22 mouse cellular contexts compared by ENCODE assay signal in the genomic region with DNA sequence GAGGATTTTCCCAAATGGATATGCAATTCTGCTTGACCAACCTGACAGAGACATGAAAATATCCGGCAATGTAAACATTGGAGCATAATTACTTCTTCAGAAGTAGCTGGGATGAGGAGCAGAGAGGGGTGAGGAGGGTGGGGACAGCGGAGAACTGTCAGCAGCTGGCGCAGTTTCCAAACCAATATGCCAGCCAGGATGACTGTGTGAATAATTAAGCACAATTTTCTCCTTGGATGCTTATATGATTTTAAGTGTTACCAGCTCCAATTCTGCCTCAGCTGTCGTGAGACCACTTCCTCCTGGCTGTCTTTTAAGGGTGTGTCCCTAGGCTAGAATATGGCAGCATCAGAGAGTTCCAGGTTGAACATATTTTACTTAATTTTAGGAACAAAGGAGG.
DNase-seq lines count a peak whose midpoint lies in the region; ATAC-seq lines count a peak whose summit lies in the region.
"Had no signal": no experiment of that assay in that cellular context is flagged by ENCODE, and none has a peak within 500 bp of the region (broad histone marks: within the 10 kb centered on the region; RNA-seq: fewer than 3 reads in every experiment).

No protein-coding gene starts in this region.

- no peak overlapping the region for H3K4me2 ChIP-seq in forebrain, embryonic 15.5 days (replicated peaks)
- H3K4me2 ChIP-seq in forebrain, embryonic 11.5 days (ENCODE audit: low read depth, low read length, severe bottlenecking), result no peak overlapping the region
- H3K4me2 ChIP-seq: embryonic facial prominence, embryonic 12.5 days; heart, embryonic 13.5 days; hindbrain, embryonic 12.5 days had no signal

- H3K27ac ChIP-seq in forebrain, embryonic 15.5 days (replicated peaks), result peak overlapping the region; percentile 52
- H3K27ac ChIP-seq in forebrain, embryonic 11.5 days (ENCODE audit: low read depth, low read length), result no peak overlapping the region
- H3K27ac ChIP-seq: embryonic facial prominence, embryonic 12.5 days; heart, embryonic 13.5 days; hindbrain, embryonic 12.5 days had no signal

- ATAC-seq in forebrain, embryonic 15.5 days (replicated peaks), result no peak; the same call in 1 of the 2 replicates
- ATAC-seq in forebrain, embryonic 11.5 days (replicated peaks; ENCODE audit: low FRiP score), result no peak
- ATAC-seq: CD4-positive, CD25-positive, alpha-beta regulatory T cell, adult 4 months; hindbrain, embryonic 16.5 days had no signal

- peak; percentile 48 to 52 for DNase-seq in cerebellum, postnatal 10 days
- DNase-seq in cerebellum, postnatal 4 days (ENCODE audit: low spot score in 2 of 2), result no peak
- DNase-seq in forebrain, embryonic 11.5 days (ENCODE audit: low spot score), result no peak
- peak; percentile 43 for DNase-seq in left cerebral cortex, postnatal 4 days
- no peak for DNase-seq in left cerebral cortex, adult 9 months (ENCODE audit: low spot score in 2 of 2)
- peak; percentile 6 for DNase-seq in brain, adult 2 months (ENCODE audit: low read depth, low spot score)
- no peak for DNase-seq in ovary, postnatal 10 days (ENCODE audit: low spot score)
- DNase-seq: adrenal gland, adult 8-10 months; adrenal gland, postnatal 36 days; B cell, adult 2 months; cerebellum, adult 11-12 months; cerebellum, adult 9-11 months; gastrocnemius, postnatal 36 days; heart, adult 11 months; heart, postnatal 36 days had no signal

- no peaks in the 10 kb centered on the region for H3K27me3 ChIP-seq in forebrain, embryonic 15.5 days
- no peaks in the 10 kb centered on the region for H3K27me3 ChIP-seq in forebrain, embryonic 11.5 days (ENCODE audit: control insufficient read depth, insufficient read depth, low read length)
- H3K27me3 ChIP-seq: embryonic facial prominence, embryonic 12.5 days; heart, embryonic 13.5 days; hindbrain, embryonic 12.5 days had no signal

- H3K9ac ChIP-seq in forebrain, embryonic 15.5 days (replicated peaks), result no peak overlapping the region
- no peak overlapping the region for H3K9ac ChIP-seq in forebrain, embryonic 11.5 days (ENCODE audit: low read length)
- H3K9ac ChIP-seq: embryonic facial prominence, embryonic 12.5 days; heart, embryonic 13.5 days; hindbrain, embryonic 12.5 days had no signal

- no peaks in the 10 kb centered on the region for H3K36me3 ChIP-seq in forebrain, embryonic 15.5 days
- no peaks in the 10 kb centered on the region for H3K36me3 ChIP-seq in forebrain, embryonic 11.5 days (ENCODE audit: control insufficient read depth, insufficient read depth, low read length)
- H3K36me3 ChIP-seq: embryonic facial prominence, embryonic 12.5 days; G1E; heart, embryonic 13.5 days; hindbrain, embryonic 12.5 days had no signal

- WGBS in forebrain, embryonic 15.5 days, result 35% methylated on average over 4 of the region's 4 CpGs
- 80% methylated on average over 4 of the region's 4 CpGs for WGBS in forebrain, embryonic 11.5 days

- no peaks in the 10 kb centered on the region for H3K9me3 ChIP-seq in forebrain, embryonic 15.5 days
- H3K9me3 ChIP-seq in forebrain, embryonic 11.5 days (ENCODE audit: control insufficient read depth, low read length), result no peaks in the 10 kb centered on the region
- H3K9me3 ChIP-seq: embryonic facial prominence, embryonic 12.5 days; G1E; heart, embryonic 13.5 days; hindbrain, embryonic 12.5 days had no signal

- H3K4me3 ChIP-seq in forebrain, embryonic 15.5 days, result no peak overlapping the region
- H3K4me3 ChIP-seq in forebrain, embryonic 11.5 days (ENCODE audit: low read depth, low read length), result no peak overlapping the region
- H3K4me3 ChIP-seq: embryonic facial prominence, embryonic 12.5 days; heart, embryonic 13.5 days; hindbrain, embryonic 12.5 days had no signal

- intact Hi-C loops in left cerebral cortex, postnatal 4 days (cut with DNase I), result no loop called here

- H3K4me1 ChIP-seq in forebrain, embryonic 15.5 days, result peaks cover 42% of the 10 kb centered on the region
- no peaks in the 10 kb centered on the region for H3K4me1 ChIP-seq in forebrain, embryonic 11.5 days (replicated peaks; ENCODE audit: control insufficient read depth, insufficient read depth, low read length)
- H3K4me1 ChIP-seq: embryonic facial prominence, embryonic 12.5 days; hindbrain, embryonic 12.5 days had no signal

Comparison
In these comparisons a context has a peak if more than half of its experiments do, and no peak if none do; other contexts are left out.
1. DNase-seq: peak in cerebellum, postnatal 10 days (2 of 2), left cerebral cortex, postnatal 4 days (single experiment) and brain, adult 2 months (single experiment); none in cerebellum, postnatal 4 days (0 of 2), forebrain, embryonic 11.5 days (single experiment), left cerebral cortex, adult 9 months (0 of 2) and ovary, postnatal 10 days (single experiment).